Mouse (Mus musculus): ENCODE measurements around the gene Gm14525. TPM values are rescaled to one million over a fixed set of nuclear protein-coding genes. Genes with fewer than 3 reads are reported as not detected.
"Not testable (repeated sequence)": the region's sequence is repeated elsewhere in the genome, so short reads cannot be mapped to it uniquely, and the experiment has no call there.

The Gm14525 gene
- polyA plus RNA-seq (2012; ENCODE audit: insufficient read depth, insufficient read length, low replicate concordance, missing spikeins), result not detected in 2 replicates

DNA sequence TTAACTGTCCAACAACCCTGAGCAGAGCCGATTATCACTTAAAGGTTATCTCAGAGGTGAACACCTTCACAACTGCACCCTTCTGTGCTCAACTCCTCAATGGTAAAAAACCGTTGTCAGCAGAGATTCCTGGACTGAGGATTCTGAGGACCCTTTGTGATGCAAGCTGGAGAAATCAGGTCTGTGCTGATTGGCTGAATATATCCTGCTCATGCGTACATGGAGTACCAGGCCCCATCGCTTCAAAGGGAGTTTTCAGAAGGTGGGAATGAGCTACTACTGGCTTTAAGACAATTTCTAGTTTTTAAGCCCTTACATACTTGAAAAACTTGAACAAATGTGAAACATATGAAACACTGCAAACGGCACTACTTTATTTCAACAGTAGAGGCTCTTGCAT, at the start of gene Gm14525:
Gene Gm14525, minus strand, starts transcription at position 101 of the 400 bp plus-strand sequence.
- not testable (repeated sequence) for H3K4me3 ChIP-seq (ENCODE audit: insufficient read depth, low read depth, low read length); H3K4me1 ChIP-seq (ENCODE audit: control insufficient read depth, insufficient read depth, low read length); H3K27ac ChIP-seq (ENCODE audit: insufficient read depth, low read depth, low read length)
- 81% methylated on average over 4 of the region's 5 CpGs for WGBS

Other genes with a start within 250 kb of the Gm14525 start
- gene Slx, start 157.1 kb downstream of the Gm14525 start, polyA plus RNA-seq (2012; ENCODE audit: insufficient read depth, insufficient read length, low replicate concordance, missing spikeins), result not detected in 2 replicates
- not detected in 2 replicates for gene Gm6121, start 233.1 kb upstream of the Gm14525 start, polyA plus RNA-seq (2012; ENCODE audit: insufficient read depth, insufficient read length, low replicate concordance, missing spikeins)

Data from olfactory bulb, adult 2 months (tissue).